Mouse (Mus musculus) kidney, adult 2 months (tissue): Measurements from ENCODE around the gene Olfr535.

Experiments used
- CTCF ChIP-seq: fragments of 200-500 bp; conservative IDR thresholded peaks from 2 replicates; pipeline ENCODE4 v1.5.1; 2011; ENCODE audit warnings: low read depth, mild to moderate bottlenecking, control low read depth, low read length, moderate library complexity, mixed read lengths; ENCODE audit not compliant: insufficient read depth, insufficient read length
- POLR2A ChIP-seq: fragments of 200-500 bp; IDR thresholded peaks from one replicate; pipeline ENCODE4 v1.6.1; 2011; ENCODE audit warnings: low read depth, low read length, control low read depth

- no peak for TF ChIP-seq CTCF
- TF ChIP-seq POLR2A, result no peak
These were observed 6.1 kb upstream of the Olfr535 start for GRCm38 (mm10) chr7:140477886-140478285.
